Comparison of ENCODE assay signal across 9 mouse cellular contexts in genomic region chr4:129034706-129035660, GRCm38 (mm10). TPM values are rescaled to one million over a fixed set of nuclear protein-coding genes. Genes with fewer than 3 reads are reported as not detected.
DNase-seq lines count a peak whose midpoint lies in the region; ATAC-seq and TF ChIP-seq lines count a peak whose summit lies in the region.
"Had no signal": no experiment of that assay in that cellular context is flagged by ENCODE, and none has a peak within 500 bp of the region (broad histone marks: within the 10 kb centered on the region; RNA-seq: fewer than 3 reads in every experiment).

No protein-coding gene starts in this region.

- H3K4me1 ChIP-seq in heart, embryonic 16.5 days (ENCODE audit: control insufficient read depth, insufficient read depth, low read length), result peaks cover 28% of the 10 kb centered on the region
- H3K4me1 ChIP-seq in liver, postnatal 0 days (ENCODE audit: insufficient read depth), result peaks cover 17% of the 10 kb centered on the region

- H3K27me3 ChIP-seq in heart, embryonic 16.5 days (ENCODE audit: control insufficient read depth, insufficient read depth, low read length), result no peaks in the 10 kb centered on the region
- no peaks in the 10 kb centered on the region for H3K27me3 ChIP-seq in liver, postnatal 0 days (ENCODE audit: insufficient read depth, low read length)
- H3K27me3 ChIP-seq: neural tube, embryonic 12.5 days had no signal

- TF ChIP-seq EP300 in liver, postnatal 0 days (IDR thresholded peaks at IDR 0.05; ENCODE audit: low read depth), result no peak

- H3K4me3 ChIP-seq in heart, embryonic 16.5 days (ENCODE audit: low read length), result no peak overlapping the region
- no peak overlapping the region for H3K4me3 ChIP-seq in liver, postnatal 0 days (ENCODE audit: low read depth, low read length)
- H3K4me3 ChIP-seq: neural tube, embryonic 12.5 days had no signal

- TF ChIP-seq CTCF in liver, postnatal 0 days (IDR thresholded peaks at IDR 0.05; ENCODE audit: low read depth), result no peak

- no peak overlapping the region for H3K4me2 ChIP-seq in heart, embryonic 16.5 days (ENCODE audit: low read depth, low read length)
- no peak overlapping the region; the same call in 1 of the 2 replicates for H3K4me2 ChIP-seq in liver, postnatal 0 days (ENCODE audit: low read depth, low read length)
- H3K4me2 ChIP-seq: neural tube, embryonic 12.5 days had no signal

- no peaks in the 10 kb centered on the region for H3K9me3 ChIP-seq in heart, embryonic 16.5 days (replicated peaks; ENCODE audit: control insufficient read depth, low read length)
- no peaks in the 10 kb centered on the region for H3K9me3 ChIP-seq in liver, postnatal 0 days (ENCODE audit: low read length)
- H3K9me3 ChIP-seq: neural tube, embryonic 12.5 days had no signal

- WGBS in heart, embryonic 16.5 days, result 50% methylated on average over 13 of the region's 13 CpGs
- 40% methylated on average over 13 of the region's 13 CpGs for WGBS in liver, postnatal 0 days (ENCODE audit: insufficient replicate concordance)

- ATAC-seq in heart, embryonic 16.5 days (replicated peaks; ENCODE audit: extremely low read depth, insufficient read depth, low FRiP score), result no peak
- ATAC-seq in liver, postnatal 0 days, result peak; percentile 37; the same call in 1 of the 2 replicates

- DNase-seq in layer of hippocampus, adult 11-12 months (ENCODE audit: low spot score), result peak; percentile 33
- no peak for DNase-seq in layer of hippocampus, postnatal 25 days (ENCODE audit: extremely low spot score in 1 of 2, low spot score in 1 of 2)
- peak; percentile 66 to 74 for DNase-seq in cerebellum, postnatal 10 days
- peak; percentile 49 for DNase-seq in liver, postnatal 0 days
- DNase-seq in spleen, adult 18-20 months, result peak; percentile 59 to 67
- no peak for DNase-seq in right cerebral cortex, adult 2 months (ENCODE audit: low spot score in 2 of 2)
- no peak for DNase-seq in embryo, embryonic 9.5 days (ENCODE audit: extremely low spot score)

- H3K36me3 ChIP-seq in heart, embryonic 16.5 days (ENCODE audit: control insufficient read depth, insufficient read depth), result no peaks in the 10 kb centered on the region
- H3K36me3 ChIP-seq in liver, postnatal 0 days (replicated peaks; ENCODE audit: insufficient read depth, low read length), result no peaks in the 10 kb centered on the region
- H3K36me3 ChIP-seq: neural tube, embryonic 12.5 days had no signal

- no peak overlapping the region for H3K9ac ChIP-seq in heart, embryonic 16.5 days (ENCODE audit: low read length)
- no peak overlapping the region for H3K9ac ChIP-seq in liver, postnatal 0 days (replicated peaks)
- H3K9ac ChIP-seq: neural tube, embryonic 12.5 days had no signal

- H3K27ac ChIP-seq in heart, embryonic 16.5 days (ENCODE audit: low read length), result peak overlapping the region; percentile 51
- H3K27ac ChIP-seq in liver, postnatal 0 days (ENCODE audit: low read depth), result peak overlapping the region; percentile 71
- H3K27ac ChIP-seq: neural tube, embryonic 12.5 days had no signal

RNA-seq across cellular contexts. Expression of gene Rnf19b, which starts 23.1 kb away (rescaled TPM):
- 10 to 100 TPM; 48.1 to 49.7 TPM for total RNA-seq in layer of hippocampus, postnatal 25 days (2021)
- polyA plus RNA-seq in heart, embryonic 16.5 days (2015; fragmentation: Nextera tagmentation; extraction: Ambion mirVana), result 4.9 and 6.4 TPM in 2 replicates
- 5.5 and 6.0 TPM in 2 replicates for polyA plus RNA-seq in liver, postnatal 0 days (2015; fragmentation: Nextera tagmentation; extraction: Ambion mirVana)

RNA-seq across cellular contexts. Expression of gene Ak2, which starts 43.2 kb away (rescaled TPM):
- total RNA-seq in layer of hippocampus, postnatal 25 days (2021), result 10 to 100 TPM; 27.7 to 30.9 TPM
- 166 and 168 TPM in 2 replicates for polyA plus RNA-seq in heart, embryonic 16.5 days (2015; fragmentation: Nextera tagmentation; extraction: Ambion mirVana)
- 276 and 291 TPM in 2 replicates for polyA plus RNA-seq in liver, postnatal 0 days (2015; fragmentation: Nextera tagmentation; extraction: Ambion mirVana)

Comparison
In these comparisons a context has a peak if more than half of its experiments do, and no peak if none do; other contexts are left out.
1. DNase-seq: peak in layer of hippocampus, adult 11-12 months (single experiment), cerebellum, postnatal 10 days (2 of 2), liver, postnatal 0 days (single experiment) and spleen, adult 18-20 months (2 of 2); none in layer of hippocampus, postnatal 25 days (0 of 2), right cerebral cortex, adult 2 months (0 of 2) and embryo, embryonic 9.5 days (single experiment).